Mouse (Mus musculus) forebrain, embryonic 10.5 days (tissue): ENCODE results near the gene Olfr802. TPM values are rescaled to one million over a fixed set of nuclear protein-coding genes. Genes with fewer than 3 reads are reported as not detected.

Experiments used
- DNase-seq: peaks from one replicate; pipeline ENCODE4 v3.0.0-alpha.2; 2017; ENCODE audit warnings: low spot score; ENCODE audit errors: extremely low spot score
- H3K27ac ChIP-seq: fragments of 300-500 bp; sonication (generic); 2 replicates; pipeline ENCODE4 v1.5.1; 2016; ENCODE audit warnings: mild to moderate bottlenecking
- H3K27me3 ChIP-seq: fragments of 300-500 bp; sonication (generic); 2 replicates; pipeline ENCODE4 v1.6.1; 2016; ENCODE audit warnings: mild to moderate bottlenecking; ENCODE audit not compliant: poor library complexity, severe bottlenecking
- H3K36me3 ChIP-seq: fragments of 300-500 bp; sonication (generic); replicated peaks from 2 replicates; pipeline ENCODE4 v1.6.1; 2016; ENCODE audit warnings: mild to moderate bottlenecking, moderate library complexity
- H3K4me1 ChIP-seq: fragments of 300-500 bp; sonication (generic); 2 replicates; pipeline ENCODE4 v1.6.1; 2016
- H3K4me3 ChIP-seq: fragments of 300-500 bp; sonication (generic); 2 replicates; pipeline ENCODE4 v1.5.1; 2016; ENCODE audit warnings: mild to moderate bottlenecking, moderate library complexity
- H3K9me3 ChIP-seq: fragments of 300-500 bp; sonication (generic); 2 replicates; pipeline ENCODE4 v1.6.1; 2016; ENCODE audit warnings: mild to moderate bottlenecking, moderate library complexity
- WGBS: fragments of 180-500 bp; shearing (Covaris S2); methylation state at CpG from one replicate; pipeline ENCODE4 v1.1.7; 2016; 5-methylcytosine and 5-hydroxymethylcytosine counted together
- microRNA-seq: library from miRNA; unstranded; fragments of <30 nt; microRNA quantifications from one replicate; pipeline ENCODE4, GENCODE M21; 2017
- polyA plus RNA-seq: library from polyadenylated mRNA; unstranded; fragments of >200 nt; fragmentation: Nextera tagmentation; extraction: Ambion mirVana; gene quantifications from 2 replicates; pipeline ENCODE4 v1.2.1, GENCODE M21; 2016

Olfr802 gene
- polyA plus RNA-seq: not detected in 2 replicates

- no peak within 1 kb of the TSS for H3K27ac ChIP-seq
- WGBS: 81% methylated on average over 1 of the region's 1 CpGs
- no peaks in the 10 kb centered on the region for H3K27me3 ChIP-seq
- no peaks in the 10 kb centered on the region for H3K36me3 ChIP-seq
- no peak for DNase-seq
- no peaks in the 10 kb centered on the region for H3K9me3 ChIP-seq
- no peak within 1 kb of the TSS for H3K4me3 ChIP-seq
- H3K4me1 ChIP-seq: no peaks in the 10 kb centered on the region
These were observed at the start of gene Olfr802 for GRCm38 (mm10) chr10:129688069-129688468. Olfr802 (minus strand) TSS chr10:129688169.

- H3K4me1 ChIP-seq: no peaks in the 10 kb centered on the region
- no peak within 1 kb of the TSS for H3K4me3 ChIP-seq
- no peak within 1 kb of the TSS for H3K27ac ChIP-seq
- no peaks in the 10 kb centered on the region for H3K27me3 ChIP-seq
- WGBS: 98% methylated on average over 2 of the region's 2 CpGs
- no peaks in the 10 kb centered on the region for H3K9me3 ChIP-seq
- H3K36me3 ChIP-seq: no peaks in the 10 kb centered on the region
- no peak for DNase-seq
These were observed 41.3 kb upstream of the Olfr802 start, which contains the start of gene Olfr805 for GRCm38 (mm10) chr10:129729275-129729674. Olfr805 (minus strand) TSS chr10:129729375.

- no peak within 1 kb of the TSS for H3K27ac ChIP-seq
- no peaks in the 10 kb centered on the region for H3K9me3 ChIP-seq
- no peak for DNase-seq
- H3K27me3 ChIP-seq: no peaks in the 10 kb centered on the region
- H3K36me3 ChIP-seq: no peaks in the 10 kb centered on the region
- no peak within 1 kb of the TSS for H3K4me3 ChIP-seq
- H3K4me1 ChIP-seq: no peaks in the 10 kb centered on the region
These were observed 14.9 kb upstream of the Olfr802 start, which contains the start of gene Olfr804 for GRCm38 (mm10) chr10:129702910-129703309. Olfr804 (plus strand) TSS chr10:129703210.

- Histone ChIP-seq H3K27ac (no peak within 1 kb of the TSS), H3K27me3 (no peaks in the 10 kb centered on the region), H3K4me3 (no peak within 1 kb of the TSS), H3K9me3 (no peaks in the 10 kb centered on the region), H3K36me3 (no peaks in the 10 kb centered on the region), H3K4me1 (no peaks in the 10 kb centered on the region)
- DNase-seq: no peak
- 87% methylated on average over 2 of the region's 2 CpGs for WGBS
These were observed 6.2 kb upstream of the Olfr802 start, which contains the start of gene Olfr803 for GRCm38 (mm10) chr10:129694186-129694585. Olfr803 (minus strand) TSS chr10:129694286.

- H3K27me3 ChIP-seq: no peaks in the 10 kb centered on the region
- no peak within 1 kb of the TSS for H3K4me3 ChIP-seq
- DNase-seq: no peak
- no peaks in the 10 kb centered on the region for H3K4me1 ChIP-seq
- no peak within 1 kb of the TSS for H3K27ac ChIP-seq
- 86% methylated on average over 1 of the region's 1 CpGs for WGBS
- no peaks in the 10 kb centered on the region for H3K36me3 ChIP-seq
- no peaks in the 10 kb centered on the region for H3K9me3 ChIP-seq
These were observed 14.2 kb downstream of the Olfr802 start, which contains the start of gene Olfr801 for GRCm38 (mm10) chr10:129673765-129674164. Olfr801 (minus strand) TSS chr10:129673865.

- Histone ChIP-seq H3K9me3 (no peaks in the 10 kb centered on the region), H3K27ac (no peak within 1 kb of the TSS), H3K36me3 (no peaks in the 10 kb centered on the region), H3K4me3 (no peak within 1 kb of the TSS), H3K4me1 (no peaks in the 10 kb centered on the region), H3K27me3 (no peaks in the 10 kb centered on the region)
- DNase-seq: no peak
These were observed 30.6 kb downstream of the Olfr802 start, which contains the start of gene Olfr800 for GRCm38 (mm10) chr10:129657394-129657793. Olfr800 (plus strand) TSS chr10:129657694.

- H3K4me1 ChIP-seq: no peaks in the 10 kb centered on the region
- DNase-seq: no peak
- H3K27me3 ChIP-seq: no peaks in the 10 kb centered on the region
- H3K27ac ChIP-seq: no peak overlapping the region
- no peaks in the 10 kb centered on the region for H3K9me3 ChIP-seq
- no peak overlapping the region for H3K4me3 ChIP-seq
- WGBS: 83% methylated on average over 1 of the region's 1 CpGs
- no peaks in the 10 kb centered on the region for H3K36me3 ChIP-seq
These were observed 36.2 kb downstream of the Olfr802 start for GRCm38 (mm10) chr10:129651763-129652162.

- no peak for DNase-seq
- H3K9me3 ChIP-seq: no peaks in the 10 kb centered on the region
- no peaks in the 10 kb centered on the region for H3K27me3 ChIP-seq
- 49% methylated on average over 1 of the region's 1 CpGs for WGBS
- H3K27ac ChIP-seq: no peak within 1 kb of the TSS
- no peak within 1 kb of the TSS for H3K4me3 ChIP-seq
- H3K4me1 ChIP-seq: no peaks in the 10 kb centered on the region
- H3K36me3 ChIP-seq: no peaks in the 10 kb centered on the region
These were observed 50.8 kb downstream of the Olfr802 start, which contains the start of gene Olfr799 for GRCm38 (mm10) chr10:129637184-129637583. Olfr799 (plus strand) TSS chr10:129637484.

- no peak for DNase-seq
- WGBS: 94% methylated on average over 1 of the region's 1 CpGs
- H3K4me3 ChIP-seq: no peak within 1 kb of the TSS
- no peaks in the 10 kb centered on the region for H3K27me3 ChIP-seq
- H3K9me3 ChIP-seq: no peaks in the 10 kb centered on the region
- no peaks in the 10 kb centered on the region for H3K36me3 ChIP-seq
- no peak within 1 kb of the TSS for H3K27ac ChIP-seq
- H3K4me1 ChIP-seq: no peaks in the 10 kb centered on the region
These were observed 60.1 kb downstream of the Olfr802 start, which contains the start of gene Olfr798 for GRCm38 (mm10) chr10:129627834-129628233. Olfr798 (minus strand) TSS chr10:129627934.

Small RNA genes lying within 50 kb of the gene (microRNA-seq; reads per million reads assigned to microRNA genes)
- not detected for gene Gm24485

Other genes starting within 250 kb of the Olfr802 start
- gene Olfr787, start 226.3 kb downstream of the Olfr802 start, polyA plus RNA-seq: not detected in 2 replicates
- gene Olfr788, start 217.2 kb downstream of the Olfr802 start, polyA plus RNA-seq: not detected in 2 replicates
- gene Olfr789, start 203.4 kb downstream of the Olfr802 start, polyA plus RNA-seq: not detected in 2 replicates
- gene Olfr790, start 189.7 kb downstream of the Olfr802 start, polyA plus RNA-seq: not detected in 2 replicates
- not detected in 2 replicates for gene Olfr791, start 166.4 kb downstream of the Olfr802 start, polyA plus RNA-seq
- not detected in 2 replicates for gene Olfr792, start 149.0 kb downstream of the Olfr802 start, polyA plus RNA-seq
- gene Olfr794, start 120.5 kb downstream of the Olfr802 start, polyA plus RNA-seq: not detected in 2 replicates
- not detected in 2 replicates for gene Olfr796, start 75.6 kb downstream of the Olfr802 start, polyA plus RNA-seq
- gene Olfr798, start 60.2 kb downstream of the Olfr802 start, polyA plus RNA-seq: not detected in 2 replicates
- not detected in 2 replicates for gene Olfr799, start 50.7 kb downstream of the Olfr802 start, polyA plus RNA-seq
- not detected in 2 replicates for gene Olfr800, start 30.5 kb downstream of the Olfr802 start, polyA plus RNA-seq
- gene Olfr801, start 14.3 kb downstream of the Olfr802 start, polyA plus RNA-seq: not detected in 2 replicates
- not detected in 2 replicates for gene Olfr803, start 6.1 kb upstream of the Olfr802 start, polyA plus RNA-seq
- not detected in 2 replicates for gene Olfr804, start 15.0 kb upstream of the Olfr802 start, polyA plus RNA-seq
- not detected in 2 replicates for gene Olfr805, start 41.2 kb upstream of the Olfr802 start, polyA plus RNA-seq
- gene Olfr806, start 53.8 kb upstream of the Olfr802 start, polyA plus RNA-seq: not detected in 2 replicates
- not detected in 2 replicates for gene Olfr807, start 69.6 kb upstream of the Olfr802 start, polyA plus RNA-seq
- gene Olfr808, start 77.3 kb upstream of the Olfr802 start, polyA plus RNA-seq: not detected in 2 replicates
- gene Olfr809, start 86.5 kb upstream of the Olfr802 start, polyA plus RNA-seq: not detected in 2 replicates
- gene Olfr810, start 106.7 kb upstream of the Olfr802 start, polyA plus RNA-seq: not detected in 2 replicates
- not detected in 2 replicates for gene Olfr811, start 116.2 kb upstream of the Olfr802 start, polyA plus RNA-seq
- not detected in 2 replicates for gene Olfr812, start 157.9 kb upstream of the Olfr802 start, polyA plus RNA-seq
- not detected in 2 replicates for gene Olfr813, start 167.2 kb upstream of the Olfr802 start, polyA plus RNA-seq
- gene Olfr814, start 191.7 kb upstream of the Olfr802 start, polyA plus RNA-seq: not detected in 2 replicates
- not detected in 2 replicates for gene Olfr815, start 217.7 kb upstream of the Olfr802 start, polyA plus RNA-seq
- not detected in 2 replicates for gene Olfr816, start 227.4 kb upstream of the Olfr802 start, polyA plus RNA-seq